Mouse (Mus musculus) naive thymus-derived CD4-positive, alpha-beta T cell, adult 2 months (primary cell): ENCODE results near the gene Cmss1.

Experiments used
- DNase-seq: peaks from one replicate; pipeline ENCODE4 v3.0.0-alpha.2; 2011; ENCODE audit warnings: low read depth

Gene Cmss1

DNA sequence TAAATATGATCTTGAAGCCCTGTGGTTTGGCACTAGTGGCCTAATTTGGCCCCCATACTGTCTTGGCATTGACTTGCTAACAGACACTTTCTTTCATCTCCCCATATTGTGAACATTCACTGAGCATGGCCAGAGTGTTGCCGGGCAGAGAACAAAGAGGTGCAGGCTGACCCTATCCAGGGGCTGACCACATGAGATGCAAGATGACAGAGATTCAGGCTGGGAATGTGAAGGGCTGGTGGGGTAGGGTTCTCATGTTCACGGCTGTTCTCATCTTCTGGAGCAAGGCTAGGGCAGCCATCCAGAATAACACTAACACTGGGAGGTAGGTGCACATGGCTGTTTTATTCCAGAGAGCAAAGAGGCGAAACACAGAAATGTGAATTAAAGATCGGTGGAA lies 92.3 kb downstream of the Cmss1 start:
- DNase-seq, result no peak

- DNase-seq, result no peak
Observed at GRCm38 (mm10) chr16:57513562-57513961, 93.1 kb downstream of the Cmss1 start.

DNA sequence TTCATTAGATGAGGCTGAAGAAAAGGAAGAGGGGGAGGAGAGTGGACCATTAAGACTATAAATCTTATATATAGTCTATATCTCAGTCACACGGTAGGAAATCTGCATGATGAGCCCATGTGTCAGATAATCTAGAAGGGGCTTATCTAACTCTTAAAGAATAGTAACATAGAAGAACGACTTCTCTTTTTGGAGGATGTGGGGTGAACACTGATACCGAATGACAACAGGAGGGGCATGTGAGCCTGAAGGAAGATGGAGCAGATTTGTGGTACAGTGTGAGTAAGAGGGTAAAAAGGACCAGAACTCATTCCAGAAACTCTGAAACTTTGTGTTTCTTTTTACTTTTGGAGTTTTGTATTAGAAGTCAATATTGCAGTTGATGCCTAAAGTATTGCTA lies 97.6 kb downstream of the Cmss1 start:
- DNase-seq, result no peak

DNA sequence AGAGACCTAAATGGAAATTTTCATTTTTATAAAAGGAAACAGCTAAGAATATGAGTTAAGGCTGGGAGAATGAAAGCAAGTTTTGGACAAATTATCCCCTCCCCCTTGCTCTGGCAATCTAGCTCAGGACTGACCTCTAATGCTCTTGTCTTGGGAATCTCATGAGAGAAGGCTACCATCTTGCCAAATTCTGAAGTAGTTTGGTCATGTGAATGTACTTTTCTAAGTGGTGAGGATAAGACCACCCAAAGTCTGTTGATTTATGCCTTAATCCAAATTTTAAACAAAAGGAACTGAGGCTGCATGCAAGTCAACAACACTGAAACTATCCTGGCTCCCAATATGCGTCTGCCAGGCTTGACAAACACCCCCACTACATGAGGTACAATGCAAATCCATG lies 98.3 kb downstream of the Cmss1 start:
- DNase-seq, result no peak

GRCm38 (mm10) chr16:57506133-57506532 lies 100.5 kb downstream of the Cmss1 start:
- DNase-seq, result no peak

DNA sequence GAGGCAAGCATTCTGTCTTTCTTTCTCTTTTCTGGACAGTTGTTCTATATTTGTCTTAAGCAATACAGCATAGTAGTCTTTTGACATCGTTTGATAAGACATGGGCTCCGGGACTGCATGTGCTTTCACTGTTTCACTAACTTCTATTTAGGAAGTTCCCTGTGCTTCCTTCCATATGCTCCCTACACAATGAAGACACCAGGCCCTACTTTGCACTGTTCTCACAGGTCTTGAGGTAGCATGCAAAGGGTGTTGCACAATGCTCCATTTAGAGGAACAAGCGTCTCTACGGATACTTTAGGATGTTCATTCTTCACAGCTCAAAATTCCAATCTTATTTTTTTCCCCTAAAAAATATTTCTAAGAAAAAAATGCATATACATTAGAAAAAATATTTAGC lies 101.9 kb downstream of the Cmss1 start:
- DNase-seq, result no peak

GRCm38 (mm10) chr16:57502761-57503160 lies 103.9 kb downstream of the Cmss1 start:
- DNase-seq, result no peak

GRCm38 (mm10) chr16:57502230-57502629 lies 104.4 kb downstream of the Cmss1 start:
- DNase-seq, result no peak

DNA sequence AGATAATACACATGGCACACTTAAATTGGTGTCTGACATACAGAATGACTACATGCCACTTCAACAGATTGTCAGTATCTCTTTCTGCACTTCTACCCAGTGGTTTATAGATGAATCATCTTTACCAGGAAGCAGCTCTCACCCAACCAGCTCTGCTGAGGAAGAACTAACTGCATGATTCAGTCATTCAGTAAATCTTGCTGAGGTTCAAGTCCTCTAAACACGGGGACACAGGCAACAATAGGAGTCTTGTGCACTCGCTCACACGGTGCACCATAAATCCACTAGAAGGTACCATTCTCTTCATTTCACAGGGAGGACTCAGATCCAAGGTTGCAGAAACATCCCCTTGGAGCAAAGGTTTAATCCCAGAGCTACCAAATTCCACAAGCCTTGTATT lies 105.8 kb downstream of the Cmss1 start:
- peak; percentile 31 for DNase-seq

- no peak for DNase-seq
Observed at GRCm38 (mm10) chr16:57496437-57497173, 110.1 kb downstream of the Cmss1 start.

- peak; percentile 73 for DNase-seq
Observed at GRCm38 (mm10) chr16:57495476-57496203, 111.0 kb downstream of the Cmss1 start.

DNA sequence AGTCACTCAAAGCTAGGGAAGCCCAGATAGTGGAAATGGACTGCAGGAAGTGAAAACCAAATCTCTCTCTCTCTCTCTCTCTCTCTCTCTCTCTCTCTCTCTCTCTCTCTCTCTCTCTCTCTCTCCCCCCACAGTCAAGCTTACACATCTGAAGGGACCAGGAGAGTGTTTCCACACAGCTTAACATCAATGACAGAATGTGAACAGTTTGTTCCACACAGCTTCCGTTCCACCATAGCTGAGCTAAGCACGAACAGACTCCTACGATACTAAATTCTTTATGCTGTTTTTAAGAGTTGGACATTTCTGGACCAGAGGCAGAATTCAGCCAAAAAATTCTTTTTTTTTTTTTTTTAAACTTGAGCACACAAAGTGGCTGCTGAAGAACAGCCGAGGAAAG lies 114.8 kb downstream of the Cmss1 start:
- peak; percentile 71 for DNase-seq

DNA sequence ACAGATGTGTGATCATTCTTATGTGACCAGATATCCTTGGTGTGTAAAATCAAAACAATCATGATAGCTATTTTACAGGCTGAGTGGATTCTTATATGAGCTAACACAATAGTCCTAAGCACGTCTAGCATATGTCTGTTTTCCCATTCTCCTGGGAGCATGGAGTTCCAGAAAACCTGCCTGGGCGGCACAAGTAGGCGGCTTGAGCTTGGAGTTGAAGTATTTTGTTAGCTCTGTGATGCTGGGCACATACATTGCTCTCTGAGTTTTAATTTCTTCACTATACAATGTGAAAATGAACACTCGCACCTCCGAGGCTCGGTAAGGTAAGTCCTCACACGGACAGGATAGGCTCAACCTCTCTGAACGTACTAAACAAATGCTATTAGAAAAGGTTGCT lies 116.0 kb downstream of the Cmss1 start:
- DNase-seq, result no peak

DNA sequence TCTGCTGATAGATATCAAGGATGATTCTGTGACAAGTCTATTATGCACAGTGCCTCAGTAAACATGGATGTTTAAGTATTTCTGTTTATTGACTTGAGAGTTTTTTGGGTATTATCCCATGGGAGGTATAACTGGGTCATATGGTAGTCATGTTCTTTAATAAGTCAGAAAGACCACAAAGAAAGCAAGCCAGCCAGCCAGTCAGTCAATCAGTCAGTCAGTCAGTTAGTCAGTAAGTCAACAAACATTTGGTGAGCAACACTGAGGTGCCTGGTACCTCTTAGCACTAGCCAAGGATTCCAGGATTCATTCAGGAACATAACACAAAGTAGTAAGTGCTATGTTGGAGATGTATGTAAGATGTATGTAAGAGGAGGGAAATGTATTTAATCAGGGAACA lies 118.0 kb downstream of the Cmss1 start:
- DNase-seq, result no peak

- DNase-seq, result no peak
Observed at GRCm38 (mm10) chr16:57486266-57486665, 120.4 kb downstream of the Cmss1 start.

DNA sequence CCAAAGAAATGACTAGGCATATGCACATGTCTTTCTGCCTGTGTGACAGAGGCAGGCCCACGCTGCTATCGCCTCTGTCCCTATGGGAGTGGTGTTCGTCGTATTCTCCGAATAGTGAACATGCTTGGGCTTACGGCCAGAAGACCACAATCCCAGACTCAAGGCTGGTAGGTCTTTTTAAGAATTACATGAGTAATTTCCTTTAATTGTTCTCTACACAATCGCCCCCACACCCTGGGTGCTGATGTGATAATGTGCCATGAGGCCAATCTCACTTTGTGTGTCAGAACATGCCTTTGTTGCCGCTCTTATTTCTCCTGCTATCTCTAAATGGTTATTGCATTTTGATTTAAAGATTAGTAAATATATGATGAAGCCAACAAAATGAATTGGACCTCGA lies 121.4 kb downstream of the Cmss1 start:
- no peak for DNase-seq

DNA sequence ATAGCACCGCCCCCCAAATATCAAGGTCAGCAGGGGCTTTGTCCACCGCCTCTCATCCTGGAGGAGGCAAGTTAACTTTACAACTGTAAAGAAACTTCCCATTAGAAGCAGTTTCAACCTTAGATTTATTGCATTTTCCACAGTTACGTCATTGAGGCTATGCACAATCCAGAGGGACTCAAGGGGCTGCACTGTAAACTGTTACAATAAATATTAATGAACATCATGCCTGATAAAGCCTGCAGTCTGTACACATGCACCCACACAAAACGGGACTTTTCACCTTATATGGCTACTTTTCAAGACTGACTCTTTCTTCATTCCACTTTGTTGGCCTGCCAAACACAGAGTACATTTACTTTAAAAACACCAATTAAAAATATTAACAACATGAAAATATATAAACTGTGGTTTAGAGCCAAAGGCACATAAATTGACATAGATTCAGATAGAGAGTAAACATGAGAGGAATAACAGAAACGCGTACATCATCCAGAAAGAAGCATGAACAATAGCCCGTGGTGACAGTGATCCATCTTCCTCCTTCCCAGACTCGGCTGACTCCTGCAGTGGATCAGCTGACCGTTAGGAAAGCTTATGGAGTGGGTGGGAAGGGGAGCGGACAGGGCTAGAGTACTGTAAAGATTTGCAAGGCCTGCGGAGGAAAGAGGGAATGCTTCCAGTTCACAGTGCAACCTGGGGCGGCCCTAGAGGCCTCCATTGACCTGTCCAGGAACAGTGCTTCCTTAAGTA lies 122.4 kb downstream of the Cmss1 start:
- DNase-seq, result no peak

- DNase-seq, result no peak
Observed at GRCm38 (mm10) chr16:57483503-57483902, 123.2 kb downstream of the Cmss1 start.

GRCm38 (mm10) chr16:57482911-57483310 lies 123.8 kb downstream of the Cmss1 start:
- no peak for DNase-seq

DNA sequence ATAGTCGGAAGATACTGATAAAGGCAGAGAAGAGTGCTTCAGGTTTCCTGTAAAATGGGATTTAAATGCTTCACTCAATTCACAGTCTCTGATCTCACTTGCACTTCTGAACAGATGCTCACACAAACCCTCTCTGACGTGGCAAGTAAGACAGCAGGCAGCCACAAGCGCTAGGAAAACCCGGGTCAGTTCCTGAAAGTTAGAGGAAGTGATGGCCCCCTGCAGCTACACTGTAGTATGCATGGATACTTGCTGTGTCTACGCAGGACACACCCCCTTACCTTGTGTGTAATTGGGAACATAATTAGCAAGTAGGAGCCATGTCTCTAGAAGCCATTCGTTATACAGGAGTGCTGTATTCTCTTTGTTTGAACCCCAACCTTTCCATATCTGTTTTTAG lies 124.4 kb downstream of the Cmss1 start:
- peak; percentile 27 for DNase-seq

GRCm38 (mm10) chr16:57479776-57480175 lies 126.9 kb downstream of the Cmss1 start:
- no peak for DNase-seq

DNA sequence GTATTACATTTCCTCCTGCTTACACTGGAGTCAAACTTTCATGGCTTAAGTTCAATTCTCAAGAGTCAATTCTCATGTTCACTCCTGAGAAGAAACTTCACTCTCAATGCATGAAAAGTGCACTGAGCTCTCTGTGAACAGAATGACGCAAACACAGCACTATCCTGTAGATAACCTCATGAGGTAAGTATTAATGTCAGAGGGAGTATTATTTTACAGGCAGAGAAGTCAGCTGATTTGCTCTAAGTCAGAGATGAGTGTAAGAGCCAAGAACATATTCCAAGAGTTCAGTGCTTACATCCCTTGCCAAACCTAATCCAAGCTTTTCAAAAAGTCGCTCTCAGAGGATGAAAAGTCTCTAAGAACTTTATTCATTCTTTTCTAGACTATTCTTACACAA lies 128.2 kb downstream of the Cmss1 start:
- DNase-seq, result no peak
